Mouse (Mus musculus) limb, embryonic 14.5 days (tissue): Measurements from ENCODE around the gene Tmem269. TPM values are rescaled to one million over a fixed set of nuclear protein-coding genes. Genes with fewer than 3 reads are reported as not detected.

Experiments used
- ATAC-seq: fragments of 200-750 bp; cut with Nextera tagmentation; 2 replicates; pipeline ENCODE4 v1.8.0; 2017; ENCODE audit warnings: low read depth, moderate number of reproducible peaks, moderate TSS enrichment; ENCODE audit not compliant: low FRiP score
- DNase-seq: peaks from one replicate; pipeline ENCODE4 v3.0.0-alpha.2; 2015; ENCODE audit warnings: low spot score
- H3K27ac ChIP-seq: fragments of 300-500 bp; sonication (generic); replicated peaks from 2 replicates; pipeline ENCODE4 v1.5.1; 2014; ENCODE audit warnings: low read depth, mild to moderate bottlenecking, low read length, moderate library complexity, mixed read lengths
- H3K27me3 ChIP-seq: fragments of 300-500 bp; sonication (generic); 2 replicates; pipeline ENCODE4 v1.6.1; 2014; ENCODE audit warnings: low read length, mixed read lengths; ENCODE audit not compliant: control insufficient read depth, insufficient read depth
- H3K36me3 ChIP-seq: fragments of 300-500 bp; sonication (generic); 2 replicates; pipeline ENCODE4 v1.6.1; 2014; ENCODE audit warnings: mild to moderate bottlenecking, low read length, moderate library complexity, mixed read lengths; ENCODE audit not compliant: control insufficient read depth, insufficient read depth
- H3K4me1 ChIP-seq: fragments of 300-500 bp; sonication (generic); 2 replicates; pipeline ENCODE4 v1.6.1; 2014; ENCODE audit warnings: antibody characterized with exemption, low read length, mixed read lengths; ENCODE audit not compliant: control insufficient read depth, insufficient read depth
- H3K4me2 ChIP-seq: fragments of 300-500 bp; sonication (generic); replicated peaks from 2 replicates; pipeline ENCODE4 v1.6.1; 2014; ENCODE audit warnings: low read depth, mild to moderate bottlenecking, low read length, moderate library complexity; ENCODE audit not compliant: severe bottlenecking
- H3K4me3 ChIP-seq: fragments of 300-500 bp; sonication (generic); replicated peaks from 2 replicates; pipeline ENCODE4 v1.5.1; 2014; ENCODE audit warnings: low read length
- H3K9ac ChIP-seq: fragments of 300-500 bp; sonication (generic); 2 replicates; pipeline ENCODE4 v1.6.1; 2014; ENCODE audit warnings: mild to moderate bottlenecking, low read depth, low read length, moderate library complexity; ENCODE audit not compliant: severe bottlenecking
- H3K9me3 ChIP-seq: fragments of 300-500 bp; sonication (generic); 2 replicates; pipeline ENCODE4 v1.6.1; 2016; ENCODE audit warnings: low read length; ENCODE audit not compliant: control insufficient read depth
- POLR2A ChIP-seq: fragments of 200-500 bp; IDR thresholded peaks from 2 replicates; pipeline ENCODE4 v1.8.0; 2012; ENCODE audit warnings: inconsistent platforms, mild to moderate bottlenecking, moderate library complexity, borderline replicate concordance; ENCODE audit not compliant: insufficient read depth, insufficient read length; ENCODE audit errors: extremely low read depth
- WGBS: fragments of 180-500 bp; shearing (Covaris S2); extraction: QIAGEN DNeasy Blood & Tissue Kit; methylation state at CpG from one replicate; pipeline ENCODE4 v1.1.7; 2014; 5-methylcytosine and 5-hydroxymethylcytosine counted together
- polyA plus RNA-seq, 2 experiments: library from polyadenylated mRNA; depleted of rRNA in 1 of 2; stranded (reverse) in 1 of 2; unstranded in 1 of 2; fragments of >200 nt; fragmentation: Nextera tagmentation in 1 of 2; extraction: Ambion mirVana in 1 of 2; gene quantifications; 2 replicates each; pipeline versions ENCODE4 v1.2.1 to v1.2.3; 2012 to 2014

Gene Tmem269
- 0.11 and 0.19 TPM in 2 replicates for polyA plus RNA-seq (2012; rRNA removed)
- polyA plus RNA-seq (2014; fragmentation: Nextera tagmentation; extraction: Ambion mirVana) = not detected in 2 replicates

DNA sequence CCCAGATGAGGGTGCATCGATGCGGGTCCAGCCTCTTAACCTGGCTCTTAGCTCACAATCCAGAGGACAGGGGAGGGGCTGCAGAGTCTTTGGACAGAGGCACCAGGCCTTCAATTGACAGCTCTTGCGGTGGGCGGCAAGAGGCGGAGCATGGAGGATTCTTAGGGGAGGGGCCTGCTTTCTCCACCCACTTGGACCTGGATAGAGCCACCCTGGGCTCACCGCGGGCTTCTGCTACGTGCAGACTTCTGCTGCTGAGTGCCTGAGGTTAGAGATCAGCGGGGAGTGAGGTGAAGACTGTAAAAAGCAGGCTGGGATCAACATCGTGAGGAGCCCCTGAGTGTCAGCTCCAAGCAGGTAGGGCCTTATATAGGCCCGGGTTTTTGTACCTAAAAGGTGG is at the start of gene Tmem269:
Gene Tmem269, minus strand, starts transcription at position 49 of the 400 bp plus-strand sequence.
- DNase-seq (no peak), ATAC-seq (no peak)
- H3K27me3 ChIP-seq = no peaks in the 10 kb centered on the region
- 0 out of 2 replicates have a peak, but pooled peaks cover 4% of the 10 kb centered on the region for H3K4me1 ChIP-seq
- no peak for TF ChIP-seq POLR2A
- H3K9me3 ChIP-seq = no peaks in the 10 kb centered on the region
- no peaks in the 10 kb centered on the region; the same call in 1 of the 2 replicates for H3K36me3 ChIP-seq
- 13% methylated on average over 11 of the region's 11 CpGs for WGBS
- H3K9ac ChIP-seq = no peak within 1 kb of the TSS
- H3K4me2 ChIP-seq = no peak within 1 kb of the TSS
- H3K27ac ChIP-seq = no peak within 1 kb of the TSS
- H3K4me3 ChIP-seq = no peak within 1 kb of the TSS

DNA sequence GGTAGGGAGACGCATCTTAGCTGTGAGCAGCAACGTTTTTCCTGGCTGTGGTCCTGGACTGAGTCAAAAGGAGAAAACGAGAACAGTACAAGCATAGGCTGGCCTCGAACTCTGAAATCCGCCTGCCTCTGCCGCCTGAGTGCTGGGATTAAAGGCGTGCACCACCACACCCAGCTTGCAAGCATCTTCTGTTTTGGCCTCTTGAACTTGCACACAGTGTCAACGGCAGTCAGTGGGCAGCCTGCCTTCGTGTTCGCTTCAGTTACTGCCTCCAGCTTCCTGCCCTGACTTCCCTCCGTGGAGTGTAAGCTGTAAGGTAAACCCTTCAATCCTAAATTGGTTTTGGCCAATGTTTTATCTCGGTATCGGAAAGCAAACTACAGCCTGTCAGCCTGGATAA is 48.6 kb upstream of the Tmem269 start:
- no peak for TF ChIP-seq POLR2A
- no peak overlapping the region for H3K4me2 ChIP-seq
- no peaks in the 10 kb centered on the region for H3K9me3 ChIP-seq
- ATAC-seq (no peak), DNase-seq (no peak)
- no peaks in the 10 kb centered on the region for H3K27me3 ChIP-seq
- H3K27ac ChIP-seq = no peak overlapping the region
- peaks cover 20% of the 10 kb centered on the region for H3K36me3 ChIP-seq
- WGBS = 77% methylated on average over 13 of the region's 13 CpGs
- no peak overlapping the region for H3K9ac ChIP-seq
- H3K4me3 ChIP-seq = no peak overlapping the region
- no peaks in the 10 kb centered on the region for H3K4me1 ChIP-seq

DNA sequence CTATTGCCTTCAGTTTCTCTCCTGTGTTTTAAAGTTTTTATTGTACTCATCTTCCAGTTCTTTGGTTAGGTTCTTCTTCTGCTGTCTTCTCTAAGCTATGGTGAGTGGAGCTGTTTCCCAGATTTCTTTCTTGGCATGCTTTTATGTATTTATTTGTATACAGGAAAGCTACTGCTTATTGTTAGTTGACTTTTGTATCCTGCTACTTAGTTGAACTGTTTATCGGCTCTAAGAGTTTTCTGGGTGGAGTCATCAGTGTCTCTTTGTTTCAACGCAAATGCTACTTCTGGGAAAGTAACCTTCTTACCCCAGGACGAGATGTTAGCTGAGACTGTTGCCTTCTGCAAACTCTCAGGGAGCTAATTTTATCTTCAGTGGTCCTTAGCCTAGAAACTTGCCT is 45.4 kb upstream of the Tmem269 start:
- 78% methylated on average over 3 of the region's 3 CpGs for WGBS
- no peak for TF ChIP-seq POLR2A
- no peaks in the 10 kb centered on the region for H3K9me3 ChIP-seq

DNA sequence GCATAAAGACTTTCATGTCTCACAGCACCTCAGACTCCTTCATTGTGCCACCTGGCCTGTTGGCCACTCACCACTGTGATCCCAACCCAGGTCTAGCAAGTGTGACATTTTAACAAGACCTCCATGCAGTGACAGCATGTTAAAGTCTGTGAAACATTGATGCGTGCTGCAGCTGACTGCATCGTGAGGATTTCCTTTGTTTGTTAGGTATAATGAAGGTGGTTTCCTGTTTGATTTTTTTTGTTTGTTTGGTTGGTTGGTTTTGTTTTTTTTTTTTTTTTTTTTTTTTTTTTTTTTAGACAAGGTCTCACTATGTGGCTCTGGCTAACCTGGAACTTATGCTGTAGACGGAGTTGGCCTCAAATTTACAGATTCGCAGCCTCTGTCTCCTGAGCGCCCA is 44.5 kb upstream of the Tmem269 start:
- Histone ChIP-seq H3K4me1 (no peaks in the 10 kb centered on the region), H3K4me3 (no peak overlapping the region), H3K9me3 (no peaks in the 10 kb centered on the region), H3K4me2 (no peak overlapping the region), H3K27me3 (no peaks in the 10 kb centered on the region), H3K27ac (no peak overlapping the region), H3K9ac (no peak overlapping the region), H3K36me3 (no peaks in the 10 kb centered on the region)
- DNase-seq (no peak), ATAC-seq (no peak)
- 88% methylated on average over 5 of the region's 5 CpGs for WGBS
- TF ChIP-seq POLR2A = no peak

More for the DNA sequence above, 45.4 kb upstream of the Tmem269 start:
- no peak overlapping the region for H3K4me3 ChIP-seq
- H3K27me3 ChIP-seq = no peaks in the 10 kb centered on the region
- H3K4me2 ChIP-seq = no peak overlapping the region
- ATAC-seq (no peak), DNase-seq (no peak)
- no peaks in the 10 kb centered on the region for H3K4me1 ChIP-seq
- H3K9ac ChIP-seq = no peak overlapping the region
- no peaks in the 10 kb centered on the region; the same call in 1 of the 2 replicates for H3K36me3 ChIP-seq
- H3K27ac ChIP-seq = no peak overlapping the region

DNA sequence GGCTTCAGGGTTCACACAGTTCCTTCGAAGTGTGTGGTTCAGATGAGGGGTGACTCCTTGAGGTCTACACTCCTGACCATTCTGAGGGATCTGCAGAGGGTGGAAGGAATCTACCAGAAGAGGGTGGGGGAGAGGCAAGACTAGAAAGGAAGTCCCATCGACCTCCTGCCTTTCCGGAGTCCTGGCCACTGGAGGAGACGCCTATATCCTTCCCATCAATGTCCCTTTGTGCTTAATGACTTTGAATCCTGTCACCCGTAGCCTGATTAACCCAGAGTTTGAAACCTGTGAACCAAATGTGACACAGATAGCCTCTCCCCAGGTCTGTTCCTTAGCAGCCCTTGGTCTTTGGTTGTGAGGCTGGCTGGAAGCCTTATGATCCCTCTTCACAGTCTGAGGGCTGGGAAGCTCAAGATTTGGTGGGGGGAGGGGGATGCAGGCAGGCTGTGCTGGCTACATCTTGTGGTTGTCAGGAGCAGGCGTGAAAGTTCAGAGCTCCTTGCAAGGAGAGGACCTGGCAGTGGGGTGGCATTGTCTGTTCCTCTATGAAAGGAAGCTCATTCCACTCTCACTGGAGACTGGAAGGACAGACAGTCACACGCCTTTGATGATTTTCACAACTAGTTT is 43.2 kb upstream of the Tmem269 start:
- TF ChIP-seq POLR2A = no peak
- no peaks in the 10 kb centered on the region for H3K36me3 ChIP-seq
- H3K9me3 ChIP-seq = no peaks in the 10 kb centered on the region
- no peak for ATAC-seq
- 46% methylated on average over 7 of the region's 7 CpGs for WGBS
- H3K27ac ChIP-seq = no peak overlapping the region
- no peak overlapping the region for H3K4me2 ChIP-seq
- no peaks in the 10 kb centered on the region for H3K4me1 ChIP-seq
- no peak for DNase-seq
- H3K4me3 ChIP-seq = no peak overlapping the region
- no peaks in the 10 kb centered on the region for H3K27me3 ChIP-seq
- H3K9ac ChIP-seq = no peak overlapping the region
